Mouse (Mus musculus) C2C12 (cell line): ENCODE measurements around the gene 4930430A15Rik. TPM values are rescaled to one million over a fixed set of nuclear protein-coding genes. Genes with fewer than 3 reads are reported as not detected.

Experiments
- H3K27me3 ChIP-seq: one replicate; pipeline ENCODE4 v1.6.1; 2011; ENCODE audit not compliant: control insufficient read depth, insufficient read depth, insufficient read length
- H3K36me3 ChIP-seq: one replicate; pipeline ENCODE4 v1.6.1; 2011; ENCODE audit not compliant: control insufficient read depth, insufficient read depth
- H3K4me3 ChIP-seq: one replicate; pipeline ENCODE4 v1.5.1; 2011; ENCODE audit warnings: mild to moderate bottlenecking, control low read depth; ENCODE audit not compliant: poor library complexity, insufficient read depth, severe bottlenecking
- H3K79me2 ChIP-seq: one replicate; pipeline ENCODE4 v1.6.1; 2011; ENCODE audit not compliant: control insufficient read depth, insufficient read depth
- H3K79me3 ChIP-seq: one replicate; pipeline ENCODE4 v1.6.1; 2011; ENCODE audit warnings: low read depth, control low read depth
- H3ac ChIP-seq: one replicate; pipeline ENCODE3; 2011; ENCODE audit warnings: low read depth; ENCODE audit not compliant: control insufficient read depth, insufficient read length
- CEBPB ChIP-seq: IDR thresholded peaks from one replicate; pipeline ENCODE4 v1.6.1; 2011; ENCODE audit warnings: low read depth, mild to moderate bottlenecking, control low read depth, moderate library complexity
- CTCF ChIP-seq: IDR thresholded peaks from one replicate; pipeline ENCODE4 v1.5.1; 2011; ENCODE audit not compliant: control insufficient read depth, insufficient read depth, insufficient read length
- FOSL1 ChIP-seq: IDR thresholded peaks from one replicate; pipeline ENCODE4 v1.8.0; 2011; ENCODE audit warnings: mild to moderate bottlenecking, low read length; ENCODE audit not compliant: poor library complexity, insufficient read depth, severe bottlenecking
- MAX ChIP-seq: IDR thresholded peaks from one replicate; pipeline ENCODE4 v1.6.1; 2011; ENCODE audit warnings: mild to moderate bottlenecking, control low read depth
- MYOD1 ChIP-seq: IDR thresholded peaks from one replicate; pipeline ENCODE4 v1.6.1; 2011; ENCODE audit warnings: low read depth; ENCODE audit not compliant: control insufficient read depth, insufficient read length
- MYOG ChIP-seq: IDR thresholded peaks from one replicate; pipeline ENCODE4 v1.6.1; 2011; ENCODE audit not compliant: control insufficient read depth, insufficient read length; ENCODE audit errors: extremely low read depth
- USF1 ChIP-seq: IDR thresholded peaks from one replicate; pipeline ENCODE4 v1.6.1; 2011; ENCODE audit warnings: low read depth, mild to moderate bottlenecking, control low read depth, moderate library complexity
- long read RNA-seq, 2 experiments: library from polyadenylated mRNA; unstranded; transcript quantifications; one replicate each; pipeline ENCODE4 v2.0.0; 2019 to 2020
- polyA plus RNA-seq: library from polyadenylated mRNA; unstranded; fragments of >200 nt; fragmentation: generic; extraction: Trizol; gene quantifications from one replicate; pipeline ENCODE4 v1.2.1, GENCODE M21; 2012; ENCODE audit warnings: missing spikeins

4930430A15Rik gene
- not detected for polyA plus RNA-seq
- long read RNA-seq, experiment 1, result 0 reads
- long read RNA-seq, experiment 2, result 0 reads

DNA sequence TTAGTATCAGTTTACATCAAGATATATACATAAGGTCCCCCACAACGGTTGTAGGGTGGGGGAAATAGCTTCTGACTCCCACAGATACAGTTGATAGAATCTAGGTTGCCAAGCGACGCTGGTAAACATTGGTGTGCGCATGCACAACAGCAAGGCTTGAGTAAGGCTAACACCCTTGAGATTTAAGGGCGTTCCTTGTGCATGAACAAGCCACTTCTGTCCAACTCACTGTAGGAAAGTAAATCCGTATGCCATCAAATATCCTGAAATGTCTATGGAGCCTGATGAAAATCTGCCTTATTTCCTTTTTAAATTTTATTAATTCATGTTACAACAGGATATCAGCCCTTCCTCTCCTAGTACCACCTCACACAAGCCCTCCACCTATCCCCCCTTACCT is at the start of gene 4930430A15Rik:
4930430A15Rik (minus strand) TSS at position 101 of the 400 bp plus-strand sequence.
- H3K4me3 ChIP-seq, result no peak within 1 kb of the TSS
- no peaks in the 10 kb centered on the region for H3K79me2 ChIP-seq
- H3K79me3 ChIP-seq, result no peaks in the 10 kb centered on the region
- no peaks in the 10 kb centered on the region for H3K36me3 ChIP-seq
- H3K27me3 ChIP-seq, result no peaks in the 10 kb centered on the region
- TF ChIP-seq USF1, result no peak
- TF ChIP-seq CEBPB, result no peak
- TF ChIP-seq FOSL1, result no peak
- TF ChIP-seq CTCF, result no peak
- no peak for TF ChIP-seq MAX
- TF ChIP-seq MYOG, result no peak
- TF ChIP-seq MYOD1, result no peak
- no peak within 1 kb of the TSS for H3ac ChIP-seq

DNA sequence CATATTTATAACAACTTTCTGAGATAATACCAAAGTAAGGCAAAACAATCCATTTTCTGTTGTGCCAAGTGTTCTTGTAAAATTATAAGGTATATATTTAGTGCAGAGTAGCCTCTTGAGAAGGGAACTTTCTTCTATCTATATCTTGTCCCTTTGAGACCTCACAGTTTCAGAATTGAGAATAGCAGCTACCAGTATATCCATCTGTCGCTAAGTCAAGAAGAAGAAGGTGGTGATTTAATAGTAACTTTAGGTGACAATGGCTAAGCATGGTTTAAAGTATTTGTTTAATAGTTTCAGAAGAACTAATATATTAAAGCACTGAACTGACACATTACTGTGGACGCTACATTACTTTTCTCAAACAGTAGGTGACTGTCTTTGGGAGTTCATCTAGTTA is 44.6 kb upstream of the 4930430A15Rik start, which contains the start of gene Olfr1277:
Olfr1277 (minus strand) TSS at position 101 of the 400 bp plus-strand sequence.
- H3ac ChIP-seq, result no peak within 1 kb of the TSS
- no peak within 1 kb of the TSS for H3K4me3 ChIP-seq
- H3K79me3 ChIP-seq, result no peaks in the 10 kb centered on the region
- H3K36me3 ChIP-seq, result no peaks in the 10 kb centered on the region
- H3K27me3 ChIP-seq, result no peaks in the 10 kb centered on the region
- no peak for TF ChIP-seq USF1
- no peak for TF ChIP-seq MAX
- no peak for TF ChIP-seq FOSL1
- TF ChIP-seq MYOD1, result no peak
- no peaks in the 10 kb centered on the region for H3K79me2 ChIP-seq

DNA sequence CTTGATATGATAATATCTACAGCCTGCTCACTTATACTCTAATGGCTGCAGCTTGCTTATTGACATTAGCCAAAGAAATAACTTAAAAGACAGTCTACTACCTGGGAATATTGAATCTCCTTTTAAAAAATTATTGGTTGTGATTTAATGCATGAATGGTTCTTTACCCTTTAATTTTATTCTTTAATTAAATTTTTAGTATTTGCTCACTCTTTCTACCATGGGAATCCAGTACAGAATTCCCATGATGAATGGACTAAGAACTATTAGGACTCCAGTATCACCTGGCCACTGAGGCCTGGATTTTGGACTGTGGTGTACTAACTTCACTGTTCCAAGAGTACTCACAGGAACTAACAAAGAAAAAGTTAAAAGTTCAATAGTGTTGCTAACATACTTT is 24.8 kb upstream of the 4930430A15Rik start, which contains the start of gene Olfr1276:
Olfr1276 (plus strand) TSS at position 301 of the 400 bp plus-strand sequence.
- no peak within 1 kb of the TSS for H3K4me3 ChIP-seq
- H3ac ChIP-seq, result no peak within 1 kb of the TSS
- H3K36me3 ChIP-seq, result no peaks in the 10 kb centered on the region
- no peaks in the 10 kb centered on the region for H3K79me2 ChIP-seq
- no peaks in the 10 kb centered on the region for H3K27me3 ChIP-seq
- H3K79me3 ChIP-seq, result no peaks in the 10 kb centered on the region
- no peak for TF ChIP-seq MYOG
- no peak for TF ChIP-seq CEBPB
- no peak for TF ChIP-seq MAX
- TF ChIP-seq FOSL1, result no peak
- no peak for TF ChIP-seq USF1
- no peak for TF ChIP-seq CTCF
- TF ChIP-seq MYOD1, result no peak

DNA sequence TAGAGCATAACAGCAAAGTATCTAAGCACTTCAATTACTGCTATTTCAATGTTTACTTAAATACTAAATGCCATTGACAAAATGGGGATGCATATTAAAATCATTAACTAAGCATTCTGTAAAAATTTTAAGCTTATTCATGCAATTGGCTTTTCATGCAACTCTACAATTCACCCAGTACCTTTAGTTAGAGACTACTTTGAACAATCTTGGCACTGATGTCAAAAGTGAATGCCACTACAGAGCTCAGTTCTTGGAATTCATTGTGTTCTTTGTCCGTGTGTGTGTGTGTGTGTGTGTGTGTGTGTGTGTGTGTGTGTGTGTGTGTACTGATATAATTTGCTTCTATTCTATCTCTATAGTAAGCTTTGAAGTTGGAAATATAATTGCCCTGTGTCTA is 5.8 kb upstream of the 4930430A15Rik start, which contains the start of gene Olfr1275:
Olfr1275 (minus strand) TSS at position 101 of the 400 bp plus-strand sequence.
- H3K79me2 ChIP-seq, result no peaks in the 10 kb centered on the region
- H3ac ChIP-seq, result no peak within 1 kb of the TSS
- no peaks in the 10 kb centered on the region for H3K36me3 ChIP-seq
- no peaks in the 10 kb centered on the region for H3K79me3 ChIP-seq
- no peak for TF ChIP-seq MYOD1
- no peak for TF ChIP-seq FOSL1
- no peak for TF ChIP-seq CEBPB
- H3K27me3 ChIP-seq, result no peaks in the 10 kb centered on the region
- H3K4me3 ChIP-seq, result no peak within 1 kb of the TSS

DNA sequence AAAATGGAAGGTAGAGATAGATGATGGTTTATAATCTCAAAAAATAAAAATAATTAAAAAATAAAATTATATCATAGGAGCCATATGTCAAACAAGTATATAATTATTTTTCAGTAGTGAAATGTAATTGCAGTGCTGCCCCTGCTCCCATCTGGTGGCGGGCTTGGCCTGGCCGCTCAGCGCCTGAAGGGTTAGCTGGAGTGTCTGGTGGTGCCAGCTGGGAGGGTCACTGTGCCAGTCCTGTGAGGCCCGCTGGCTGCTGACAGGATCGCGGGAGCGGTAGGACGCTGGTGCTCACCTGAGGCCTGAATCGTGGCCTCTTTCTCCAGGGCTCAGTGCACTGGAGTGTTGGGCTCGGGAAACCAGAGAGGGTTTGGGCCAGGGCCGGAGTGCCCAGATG is 47.3 kb downstream of the 4930430A15Rik start:
- TF ChIP-seq USF1, result no peak
- no peak for TF ChIP-seq MYOD1
- TF ChIP-seq CTCF, result no peak
- TF ChIP-seq FOSL1, result no peak
- H3K79me3 ChIP-seq, result no peaks in the 10 kb centered on the region
- no peaks in the 10 kb centered on the region for H3K27me3 ChIP-seq
- no peak overlapping the region for H3K4me3 ChIP-seq
- no peak overlapping the region for H3ac ChIP-seq
- H3K36me3 ChIP-seq, result no peaks in the 10 kb centered on the region
- H3K79me2 ChIP-seq, result no peaks in the 10 kb centered on the region

DNA sequence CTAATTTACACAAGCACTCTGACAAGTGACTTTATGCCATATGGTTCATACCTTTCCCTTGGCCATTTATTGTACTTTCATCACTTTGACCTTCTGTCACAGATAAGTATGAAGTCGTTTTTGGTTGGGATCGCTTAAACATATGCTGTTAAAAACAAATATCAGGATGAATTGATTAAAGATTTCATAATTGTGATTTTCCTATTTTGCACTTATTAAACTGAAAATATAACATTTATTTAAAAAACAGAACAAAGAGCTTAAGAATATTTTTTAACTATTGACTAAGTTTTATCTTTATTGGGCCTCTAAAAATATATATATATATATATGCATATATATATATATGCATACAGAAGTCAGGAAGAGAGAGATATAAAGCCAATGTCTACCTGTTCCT is 76.6 kb downstream of the 4930430A15Rik start, which contains the start of gene Gm15130:
Gm15130 (minus strand) TSS at position 101 of the 400 bp plus-strand sequence.
- no peak for TF ChIP-seq CTCF
- TF ChIP-seq MYOG, result no peak
- TF ChIP-seq CEBPB, result no peak
- TF ChIP-seq USF1, result no peak
- TF ChIP-seq MYOD1, result no peak
- no peak for TF ChIP-seq MAX
- no peak for TF ChIP-seq FOSL1
- Histone ChIP-seq H3K79me3 (no peaks in the 10 kb centered on the region), H3K4me3 (no peak within 1 kb of the TSS), H3K79me2 (no peaks in the 10 kb centered on the region), H3K36me3 (no peaks in the 10 kb centered on the region), H3ac (no peak within 1 kb of the TSS), H3K27me3 (no peaks in the 10 kb centered on the region)
